Mouse (Mus musculus) ES-Bruce4 (cell line): ENCODE results near the gene 1700024B05Rik. TPM values are rescaled to one million over a fixed set of nuclear protein-coding genes. Genes with fewer than 3 reads are reported as not detected.
"Not testable (repeated sequence)": the region's sequence is repeated elsewhere in the genome, so short reads cannot be mapped to it uniquely, and the experiment has no call there.

ENCODE experiments used
- H3K27ac ChIP-seq: 2 replicates; pipeline ENCODE4 v1.5.1; 2012; ENCODE audit warnings: low read length, inconsistent platforms; ENCODE audit not compliant: insufficient read depth
- H3K27me3 ChIP-seq: 2 replicates; pipeline ENCODE4 v1.6.1; 2012; ENCODE audit warnings: mild to moderate bottlenecking, low read length, inconsistent platforms; ENCODE audit not compliant: control insufficient read depth, poor library complexity, insufficient read depth, severe bottlenecking
- H3K36me3 ChIP-seq: 2 replicates; pipeline ENCODE4 v1.6.1; 2012; ENCODE audit warnings: inconsistent platforms, mild to moderate bottlenecking, low read length, moderate library complexity; ENCODE audit not compliant: control insufficient read depth, poor library complexity, insufficient read depth, severe bottlenecking
- H3K4me1 ChIP-seq: one replicate; pipeline ENCODE4 v1.8.1; 2011; ENCODE audit warnings: low read length; ENCODE audit not compliant: control insufficient read depth, insufficient read depth
- H3K4me3 ChIP-seq: 2 replicates; pipeline ENCODE4 v1.5.1; 2011; ENCODE audit warnings: low read depth, mild to moderate bottlenecking, low read length
- H3K9ac ChIP-seq: 2 replicates; pipeline ENCODE4 v1.6.1; 2012; ENCODE audit warnings: low read depth, mild to moderate bottlenecking, inconsistent platforms; ENCODE audit not compliant: poor library complexity, severe bottlenecking
- H3K9me3 ChIP-seq: replicated peaks from 2 replicates; pipeline ENCODE4 v1.6.1; 2012; ENCODE audit warnings: mild to moderate bottlenecking, low read length, inconsistent platforms; ENCODE audit not compliant: control insufficient read depth, poor library complexity, insufficient read depth, severe bottlenecking
- polyA plus RNA-seq: library from polyadenylated mRNA; stranded (reverse); fragments of >200 nt; gene quantifications from 2 replicates; pipeline ENCODE4 v1.2.4, GENCODE M21; 2011; ENCODE audit warnings: low read depth; ENCODE audit not compliant: missing spikeins, insufficient read depth, insufficient read length

1700024B05Rik gene
- 0.55 TPM in 1 of 2 replicates, not detected in the other for polyA plus RNA-seq

DNA sequence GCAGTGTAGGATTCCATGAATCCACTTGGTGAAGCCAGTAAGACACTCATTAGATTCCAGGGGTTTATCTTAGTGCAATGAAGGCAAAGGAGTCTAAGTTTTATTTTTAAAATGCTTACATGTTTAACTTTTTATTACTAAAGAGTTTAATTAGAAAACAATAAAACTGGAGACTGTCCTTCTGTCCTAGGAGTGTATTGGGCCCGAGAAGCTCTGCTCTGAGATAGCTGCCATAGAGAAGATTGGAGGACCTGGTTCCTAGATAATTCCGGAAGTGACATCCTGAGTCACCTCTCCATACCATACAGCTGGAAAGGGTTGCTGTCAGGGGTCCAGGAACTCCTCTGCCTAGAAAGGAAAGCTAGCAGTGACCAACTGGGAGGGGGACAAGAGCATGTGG, at the start of gene 1700024B05Rik:
1700024B05Rik (plus strand) TSS at position 301 of the 400 bp plus-strand sequence.
- H3K4me1 ChIP-seq, H3K36me3 ChIP-seq, H3K4me3 ChIP-seq, H3K9me3 ChIP-seq, H3K27me3 ChIP-seq, H3K27ac ChIP-seq, H3K9ac ChIP-seq: not testable (repeated sequence)

DNA sequence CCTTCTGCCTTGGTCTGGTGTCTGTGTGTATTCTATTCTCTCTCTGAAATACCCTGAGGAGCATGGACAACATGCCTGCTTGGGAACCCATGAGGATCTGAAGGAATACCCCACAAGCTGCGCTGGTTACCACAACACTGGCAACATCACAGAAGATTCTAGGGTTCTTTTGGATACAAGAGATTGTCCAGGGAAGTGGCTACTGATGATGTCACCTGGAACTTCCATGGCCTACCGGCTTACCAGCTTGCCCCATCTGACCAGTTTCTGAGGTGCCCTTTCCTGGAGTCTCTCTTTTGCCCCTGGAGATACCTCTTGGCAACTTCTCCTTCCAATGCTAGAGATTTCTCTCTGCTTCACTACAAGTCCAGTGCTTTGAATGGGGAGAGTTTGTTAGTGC, 36.6 kb upstream of the 1700024B05Rik start, which contains the start of gene Gm7980:
Gm7980 (minus strand) TSS at position 101 of the 400 bp plus-strand sequence.
- H3K4me3 ChIP-seq, H3K9ac ChIP-seq, H3K4me1 ChIP-seq, H3K27ac ChIP-seq, H3K27me3 ChIP-seq, H3K9me3 ChIP-seq, H3K36me3 ChIP-seq: not testable (repeated sequence)

DNA sequence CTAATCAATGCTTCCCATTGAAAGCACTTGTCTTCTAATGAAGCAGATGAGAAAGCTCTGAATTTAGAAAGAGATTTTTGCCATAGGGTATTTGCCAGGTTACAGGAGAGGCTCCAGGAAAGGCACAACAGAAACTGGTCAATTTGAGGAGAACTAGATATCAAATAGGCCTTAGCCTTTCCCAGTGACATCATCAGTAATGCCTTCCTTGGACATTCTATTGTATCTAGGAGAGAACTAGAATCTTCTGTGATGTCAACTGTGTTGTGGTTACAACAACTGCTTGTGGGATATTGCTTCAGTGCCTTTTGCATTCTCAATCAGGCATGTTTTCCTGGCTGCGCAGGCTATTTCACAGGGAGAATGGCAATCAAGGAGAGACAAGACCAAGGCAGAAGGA, 19.1 kb upstream of the 1700024B05Rik start, which contains the start of gene 1700049E17Rik1:
1700049E17Rik1 (plus strand) TSS at position 301 of the 400 bp plus-strand sequence.
- H3K36me3 ChIP-seq, H3K4me1 ChIP-seq, H3K9ac ChIP-seq, H3K9me3 ChIP-seq, H3K4me3 ChIP-seq, H3K27ac ChIP-seq, H3K27me3 ChIP-seq: not testable (repeated sequence)

DNA sequence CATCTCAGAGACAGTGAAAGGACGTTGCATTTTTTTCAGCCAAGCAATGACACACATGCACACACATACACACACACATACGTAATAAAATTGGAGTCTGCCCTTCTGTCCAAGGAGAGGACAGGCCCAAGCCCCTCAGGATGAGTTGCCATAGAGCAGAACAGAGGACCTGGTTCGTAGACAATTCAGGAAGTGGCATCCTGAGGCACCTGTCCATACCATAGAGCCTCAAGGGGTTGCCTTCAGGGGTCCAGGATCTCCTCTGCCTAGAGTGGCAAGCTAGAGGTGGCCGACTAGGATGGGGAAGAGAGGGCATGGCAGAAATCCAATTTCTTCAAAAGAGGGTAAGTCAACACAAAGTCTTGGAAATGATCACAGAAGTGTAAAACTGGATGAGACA, 20.3 kb downstream of the 1700024B05Rik start:
- H3K27me3 ChIP-seq, H3K9ac ChIP-seq, H3K36me3 ChIP-seq, H3K27ac ChIP-seq, H3K9me3 ChIP-seq, H3K4me1 ChIP-seq, H3K4me3 ChIP-seq: not testable (repeated sequence)

- H3K9me3 ChIP-seq, H3K4me3 ChIP-seq, H3K9ac ChIP-seq, H3K4me1 ChIP-seq, H3K27ac ChIP-seq, H3K27me3 ChIP-seq, H3K36me3 ChIP-seq: not testable (repeated sequence)
Observed at GRCm38 (mm10) chr14:41967827-41968226, 24.0 kb downstream of the 1700024B05Rik start, which contains the start of gene Gm6401. Gene Gm6401, minus strand, starts transcription at chr14:41967927.

- not testable (repeated sequence) for H3K27ac ChIP-seq, H3K9ac ChIP-seq, H3K4me1 ChIP-seq, H3K36me3 ChIP-seq, H3K9me3 ChIP-seq, H3K4me3 ChIP-seq, H3K27me3 ChIP-seq
Observed at GRCm38 (mm10) chr14:41968596-41968995, 24.8 kb downstream of the 1700024B05Rik start.

DNA sequence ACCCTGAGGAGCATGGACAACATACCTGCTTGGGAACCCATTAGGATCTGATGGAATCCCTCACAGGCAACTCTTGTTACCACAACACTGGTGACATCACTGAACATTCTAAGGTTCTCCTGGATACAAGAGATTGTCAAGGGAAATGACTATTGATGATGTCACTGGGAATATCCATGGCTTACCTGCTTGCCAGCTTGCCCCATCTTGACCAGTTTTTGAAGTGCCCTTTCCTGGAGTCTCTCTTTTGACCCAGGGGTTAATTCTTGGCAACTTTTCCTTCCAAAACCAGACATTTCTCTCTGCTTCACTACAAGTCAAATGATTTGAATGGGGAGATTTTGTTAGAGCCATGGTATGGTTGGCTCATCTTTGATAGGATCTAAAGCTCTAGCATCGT, 39.4 kb downstream of the 1700024B05Rik start, which contains the start of gene Gm3543:
Gm3543 (minus strand) TSS at position 101 of the 400 bp plus-strand sequence.
- H3K9ac ChIP-seq, H3K36me3 ChIP-seq, H3K27ac ChIP-seq, H3K4me1 ChIP-seq, H3K4me3 ChIP-seq, H3K9me3 ChIP-seq, H3K27me3 ChIP-seq: not testable (repeated sequence)

Other genes starting within 250 kb of the 1700024B05Rik start
- not detected in 2 replicates for gene Gm8068, start 242.1 kb upstream of the 1700024B05Rik start, polyA plus RNA-seq
- not detected in 2 replicates for gene Gm7929, start 193.4 kb upstream of the 1700024B05Rik start, polyA plus RNA-seq
- gene Gm47189, start 171.6 kb upstream of the 1700024B05Rik start, polyA plus RNA-seq = not detected in 2 replicates
- not detected in 2 replicates for gene Gm7980, start 36.7 kb upstream of the 1700024B05Rik start, polyA plus RNA-seq
- not detected in 2 replicates for gene 1700049E17Rik1, start 19.0 kb upstream of the 1700024B05Rik start, polyA plus RNA-seq
- not detected in 2 replicates for gene Gm6401, start 23.9 kb downstream of the 1700024B05Rik start, polyA plus RNA-seq
- gene Gm3543, start 39.3 kb downstream of the 1700024B05Rik start, polyA plus RNA-seq = not detected in 2 replicates
- gene Gm7951, start 173.4 kb downstream of the 1700024B05Rik start, polyA plus RNA-seq = not detected in 2 replicates
- not detected in 2 replicates for gene Gm17027, start 218.6 kb downstream of the 1700024B05Rik start, polyA plus RNA-seq
- not detected in 2 replicates for gene Gm3573, start 246.8 kb downstream of the 1700024B05Rik start, polyA plus RNA-seq